Mouse (Mus musculus): ENCODE measurements around the gene Ankrd63.

- TF ChIP-seq POLR2A (IDR thresholded peaks at IDR 0.05; ENCODE audit: low read depth, low read length) (no peak), CTCF (conservative IDR thresholded peaks at IDR 0.05; ENCODE audit: insufficient read depth, insufficient read length, low read depth, low read length) (no peak)
Measured at GRCm38 (mm10) chr2:118661891-118662290, 41.9 kb downstream of the Ankrd63 start.

Data from kidney, adult 2 months (tissue).